Mouse (Mus musculus) stomach, postnatal 0 days (tissue): ENCODE data around the gene Kat6b.

Experiments used
- CTCF ChIP-seq: IDR thresholded peaks from 2 replicates; pipeline ENCODE4 v1.5.1; 2016; ENCODE audit warnings: antibody characterized with exemption, low read depth, mild to moderate bottlenecking, moderate library complexity
- EP300 ChIP-seq: optimal IDR thresholded peaks from 2 replicates; pipeline ENCODE3; 2016; ENCODE audit warnings: antibody characterized with exemption

GRCm38 (mm10) chr14:21678509-21679285 is 197.5 kb downstream of the Kat6b start:
- peak; percentile 84 for TF ChIP-seq CTCF
- no peak for TF ChIP-seq EP300
